Mouse (Mus musculus): ENCODE results near the gene 4833427G06Rik. TPM values are rescaled to one million over a fixed set of nuclear protein-coding genes. Genes with fewer than 3 reads are reported as not detected.

The 4833427G06Rik gene
- polyA plus RNA-seq, 1 experiment from 2014 or later: 5.9 TPM

GRCm38 (mm10) chr9:51076979-51077315 is 24.9 kb downstream of the 4833427G06Rik start, which contains the start of gene Layn:
Gene Layn (minus strand): TSS chr9:51077094.
- Histone ChIP-seq H3K4me3 (ENCODE audit: low read length) (peak within 1 kb of the TSS; percentile 69), H3K4me2 (ENCODE audit: low read depth, low read length) (peak within 1 kb of the TSS; percentile 98), H3K27ac (ENCODE audit: low read length) (peak within 1 kb of the TSS; percentile 42), H3K36me3 (ENCODE audit: control insufficient read depth, insufficient read depth, low read length) (no peaks in the 10 kb centered on the region), H3K27me3 (ENCODE audit: control insufficient read depth, insufficient read depth, low read depth, low read length) (no peaks in the 10 kb centered on the region), H3K9ac (ENCODE audit: low read length) (peak within 1 kb of the TSS; percentile 72), H3K4me1 (replicated peaks; ENCODE audit: control insufficient read depth, insufficient read depth, low read length) (peaks cover 13% of the 10 kb centered on the region; the same call in 1 of the 2 replicates), H3K9me3 (ENCODE audit: control insufficient read depth, low read length) (no peaks in the 10 kb centered on the region)
- 0% methylated on average over 14 of the region's 14 CpGs for WGBS
- ATAC-seq (ENCODE audit: low read depth): peak; percentile 99

DNA sequence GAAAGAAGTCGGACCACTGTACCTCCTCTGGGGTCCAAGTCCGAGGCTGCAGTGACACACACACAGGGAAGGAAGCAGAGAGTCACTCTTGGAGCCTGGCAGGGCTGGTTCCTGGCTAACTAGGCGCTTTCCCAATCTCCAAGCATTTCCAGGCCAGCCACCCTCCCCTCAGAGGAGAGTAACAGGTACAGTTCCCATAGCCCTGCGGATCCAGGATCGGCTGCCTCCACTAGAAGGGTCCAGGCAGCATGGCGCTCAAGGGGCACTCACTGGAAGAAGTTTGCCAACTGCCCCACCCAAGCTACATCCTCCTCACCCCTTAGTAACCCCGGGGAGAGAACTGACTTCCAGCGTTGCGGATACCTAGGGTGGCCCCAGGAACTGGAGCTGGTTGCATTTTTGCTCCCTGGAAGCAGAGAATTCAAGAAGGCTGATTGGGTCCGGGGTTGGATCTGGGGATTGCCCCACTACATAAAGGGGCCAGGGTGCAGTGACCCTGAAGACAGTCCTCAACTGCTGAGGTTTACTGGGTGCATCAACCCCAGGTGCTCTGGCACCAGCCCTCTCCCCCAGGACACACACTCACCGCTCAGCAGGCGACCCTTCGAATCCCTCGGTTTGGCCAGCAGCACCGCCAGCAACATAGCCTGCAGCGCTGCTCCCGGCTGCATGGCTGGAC is 25.4 kb downstream of the 4833427G06Rik start:
- Histone ChIP-seq H3K9ac (ENCODE audit: low read length) (peak overlapping the region; percentile 72), H3K27ac (ENCODE audit: low read length) (peak overlapping the region; percentile 42), H3K27me3 (ENCODE audit: control insufficient read depth, insufficient read depth, low read depth, low read length) (no peaks in the 10 kb centered on the region), H3K9me3 (ENCODE audit: control insufficient read depth, low read length) (no peaks in the 10 kb centered on the region), H3K4me1 (replicated peaks; ENCODE audit: control insufficient read depth, insufficient read depth, low read length) (peaks cover 13% of the 10 kb centered on the region; the same call in 1 of the 2 replicates), H3K4me3 (ENCODE audit: low read length) (peak overlapping the region; percentile 69), H3K36me3 (ENCODE audit: control insufficient read depth, insufficient read depth, low read length) (no peaks in the 10 kb centered on the region), H3K4me2 (ENCODE audit: low read depth, low read length) (peak overlapping the region; percentile 98)
- ATAC-seq (ENCODE audit: low read depth): peak; percentile 31
- under 1% methylated on average over 17 of the region's 17 CpGs for WGBS

DNA sequence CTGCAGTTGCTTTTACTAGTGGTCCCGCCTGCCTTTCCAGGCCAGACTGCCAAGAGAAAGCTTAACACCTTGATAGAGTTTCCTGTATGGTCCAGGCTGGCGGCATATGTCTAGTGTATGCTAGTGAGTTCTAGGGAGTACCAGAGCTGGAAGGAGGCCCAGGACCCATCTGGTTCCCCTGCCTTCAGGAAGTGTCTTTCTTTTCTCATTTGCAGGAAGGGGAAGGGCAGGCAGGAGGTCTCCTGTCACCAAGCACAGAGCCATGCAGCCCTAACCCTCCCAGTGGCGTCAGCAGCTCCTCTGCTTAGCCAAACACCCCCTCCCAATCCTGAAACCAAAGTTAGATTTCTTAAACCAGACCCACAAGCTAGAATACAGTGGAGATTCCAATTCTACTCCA is 26.1 kb downstream of the 4833427G06Rik start:
- 14% methylated on average over 3 of the region's 3 CpGs for WGBS
- Histone ChIP-seq H3K4me2 (ENCODE audit: low read depth, low read length) (peak overlapping the region; percentile 98), H3K27me3 (ENCODE audit: control insufficient read depth, insufficient read depth, low read depth, low read length) (no peaks in the 10 kb centered on the region), H3K4me1 (replicated peaks; ENCODE audit: control insufficient read depth, insufficient read depth, low read length) (peaks cover 13% of the 10 kb centered on the region; the same call in 1 of the 2 replicates), H3K27ac (ENCODE audit: low read length) (no peak overlapping the region; the same call in 1 of the 2 replicates), H3K36me3 (ENCODE audit: control insufficient read depth, insufficient read depth, low read length) (no peaks in the 10 kb centered on the region), H3K9me3 (ENCODE audit: control insufficient read depth, low read length) (no peaks in the 10 kb centered on the region), H3K9ac (ENCODE audit: low read length) (peak overlapping the region; percentile 23; the same call in 1 of the 2 replicates), H3K4me3 (ENCODE audit: low read length) (peak overlapping the region; percentile 69)
- peak; percentile 52 for ATAC-seq (ENCODE audit: low read depth)

- Histone ChIP-seq H3K4me3 (ENCODE audit: low read length) (no peak overlapping the region), H3K27ac (ENCODE audit: low read length) (no peak overlapping the region), H3K4me1 (replicated peaks; ENCODE audit: control insufficient read depth, insufficient read depth, low read length) (peaks cover 4% of the 10 kb centered on the region; the same call in 1 of the 2 replicates), H3K9ac (ENCODE audit: low read length) (no peak overlapping the region), H3K36me3 (ENCODE audit: control insufficient read depth, insufficient read depth, low read length) (no peaks in the 10 kb centered on the region), H3K4me2 (ENCODE audit: low read depth, low read length) (no peak overlapping the region), H3K9me3 (ENCODE audit: control insufficient read depth, low read length) (no peaks in the 10 kb centered on the region), H3K27me3 (ENCODE audit: control insufficient read depth, insufficient read depth, low read depth, low read length) (no peaks in the 10 kb centered on the region)
- 71% methylated on average over 4 of the region's 4 CpGs for WGBS
- ATAC-seq (ENCODE audit: low read depth): no peak
These were observed 31.1 kb downstream of the 4833427G06Rik start for GRCm38 (mm10) chr9:51070801-51071200.

GRCm38 (mm10) chr9:51068202-51068601 is 33.7 kb downstream of the 4833427G06Rik start:
- Histone ChIP-seq H3K4me2 (ENCODE audit: low read depth, low read length) (no peak overlapping the region), H3K9me3 (ENCODE audit: control insufficient read depth, low read length) (no peaks in the 10 kb centered on the region), H3K27me3 (ENCODE audit: control insufficient read depth, insufficient read depth, low read depth, low read length) (no peaks in the 10 kb centered on the region), H3K27ac (ENCODE audit: low read length) (no peak overlapping the region), H3K9ac (ENCODE audit: low read length) (no peak overlapping the region), H3K4me1 (replicated peaks; ENCODE audit: control insufficient read depth, insufficient read depth, low read length) (no peaks in the 10 kb centered on the region), H3K4me3 (ENCODE audit: low read length) (no peak overlapping the region), H3K36me3 (ENCODE audit: control insufficient read depth, insufficient read depth, low read length) (no peaks in the 10 kb centered on the region)
- WGBS: 52% methylated on average over 3 of the region's 3 CpGs
- no peak for ATAC-seq (ENCODE audit: low read depth)

DNA sequence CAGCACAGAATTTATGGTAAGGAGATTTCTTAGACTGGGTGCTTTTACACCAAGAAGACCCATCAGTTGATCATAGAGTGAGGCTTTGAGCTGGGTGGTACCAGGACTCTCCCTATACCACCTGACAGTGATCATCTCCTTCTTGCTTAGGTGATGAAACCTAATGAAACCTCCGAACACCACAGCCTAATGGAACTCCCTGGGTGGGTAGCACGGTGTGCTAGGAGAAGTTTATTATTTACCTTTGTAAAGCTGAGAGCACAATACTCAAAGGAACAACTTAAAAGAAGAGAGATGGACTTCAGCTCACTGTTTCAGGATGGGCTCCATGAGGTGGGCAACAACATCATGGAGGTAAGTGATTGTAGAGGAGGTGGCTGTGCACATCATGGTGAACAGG is 41.3 kb downstream of the 4833427G06Rik start, which contains the start of gene Btg4:
Gene Btg4 (plus strand): TSS at position 301 of the 400 bp plus-strand sequence.
- 76% methylated on average over 2 of the region's 2 CpGs for WGBS
- no peak within 1 kb of the TSS for H3K27ac ChIP-seq (ENCODE audit: low read length)
- no peak within 1 kb of the TSS for H3K4me2 ChIP-seq (ENCODE audit: low read depth, low read length)
- no peaks in the 10 kb centered on the region for H3K36me3 ChIP-seq (ENCODE audit: control insufficient read depth, insufficient read depth, low read length)
- ATAC-seq (ENCODE audit: low read depth): no peak
- no peaks in the 10 kb centered on the region for H3K4me1 ChIP-seq (replicated peaks; ENCODE audit: control insufficient read depth, insufficient read depth, low read length)
- no peaks in the 10 kb centered on the region for H3K27me3 ChIP-seq (ENCODE audit: control insufficient read depth, insufficient read depth, low read depth, low read length)
- H3K9ac ChIP-seq (ENCODE audit: low read length): no peak within 1 kb of the TSS
- H3K4me3 ChIP-seq (ENCODE audit: low read length): no peak within 1 kb of the TSS
- no peaks in the 10 kb centered on the region for H3K9me3 ChIP-seq (ENCODE audit: control insufficient read depth, low read length)

DNA sequence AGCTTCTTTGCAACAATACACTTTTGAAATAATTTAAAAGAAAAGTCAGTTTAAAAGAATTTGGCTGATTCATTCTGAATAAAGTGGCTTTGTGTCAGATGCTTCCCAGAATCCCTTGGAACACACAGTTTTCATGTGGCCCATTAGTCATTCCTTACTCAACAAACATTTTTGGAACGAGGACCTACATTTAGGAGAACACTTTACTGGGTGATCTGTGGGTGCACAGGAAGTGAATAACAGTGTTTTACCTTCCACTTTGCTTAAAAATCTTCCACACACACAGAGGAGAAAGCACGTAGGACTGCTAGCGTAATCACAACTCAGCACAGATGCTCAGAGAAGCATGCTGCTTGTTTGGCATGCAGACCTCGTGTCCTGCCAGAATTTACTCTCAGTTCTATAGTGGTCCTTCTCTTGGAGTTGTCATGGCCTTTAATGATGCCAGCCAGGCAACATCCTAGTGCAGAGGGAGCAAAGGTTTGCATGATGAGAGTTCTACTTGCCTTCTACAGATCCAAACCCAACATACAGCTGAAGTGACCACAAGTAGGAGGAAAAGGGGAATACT is 42.8 kb downstream of the 4833427G06Rik start:
- H3K9me3 ChIP-seq (ENCODE audit: control insufficient read depth, low read length): no peaks in the 10 kb centered on the region
- H3K27me3 ChIP-seq (ENCODE audit: control insufficient read depth, insufficient read depth, low read depth, low read length): no peaks in the 10 kb centered on the region
- no peak overlapping the region for H3K4me3 ChIP-seq (ENCODE audit: low read length)
- H3K36me3 ChIP-seq (ENCODE audit: control insufficient read depth, insufficient read depth, low read length): no peaks in the 10 kb centered on the region
- no peak overlapping the region for H3K4me2 ChIP-seq (ENCODE audit: low read depth, low read length)
- WGBS: 68% methylated on average over 4 of the region's 4 CpGs
- no peak for ATAC-seq (ENCODE audit: low read depth)
- H3K4me1 ChIP-seq (replicated peaks; ENCODE audit: control insufficient read depth, insufficient read depth, low read length): no peaks in the 10 kb centered on the region
- H3K27ac ChIP-seq (ENCODE audit: low read length): no peak overlapping the region
- no peak overlapping the region for H3K9ac ChIP-seq (ENCODE audit: low read length)

GRCm38 (mm10) chr9:51056360-51057324 is 45.2 kb downstream of the 4833427G06Rik start:
- Histone ChIP-seq H3K4me1 (replicated peaks; ENCODE audit: control insufficient read depth, insufficient read depth, low read length) (no peaks in the 10 kb centered on the region), H3K27me3 (ENCODE audit: control insufficient read depth, insufficient read depth, low read depth, low read length) (no peaks in the 10 kb centered on the region), H3K9ac (ENCODE audit: low read length) (no peak overlapping the region), H3K4me3 (ENCODE audit: low read length) (no peak overlapping the region), H3K9me3 (ENCODE audit: control insufficient read depth, low read length) (no peaks in the 10 kb centered on the region), H3K36me3 (ENCODE audit: control insufficient read depth, insufficient read depth, low read length) (no peaks in the 10 kb centered on the region), H3K4me2 (ENCODE audit: low read depth, low read length) (no peak overlapping the region), H3K27ac (ENCODE audit: low read length) (no peak overlapping the region)
- 53% methylated on average over 3 of the region's 3 CpGs for WGBS
- ATAC-seq (ENCODE audit: low read depth): no peak

GRCm38 (mm10) chr9:51052180-51052579 is 49.7 kb downstream of the 4833427G06Rik start:
- Histone ChIP-seq H3K4me1 (replicated peaks; ENCODE audit: control insufficient read depth, insufficient read depth, low read length) (no peaks in the 10 kb centered on the region), H3K27me3 (ENCODE audit: control insufficient read depth, insufficient read depth, low read depth, low read length) (no peaks in the 10 kb centered on the region), H3K4me2 (ENCODE audit: low read depth, low read length) (no peak overlapping the region), H3K9ac (ENCODE audit: low read length) (no peak overlapping the region), H3K4me3 (ENCODE audit: low read length) (no peak overlapping the region), H3K36me3 (ENCODE audit: control insufficient read depth, insufficient read depth, low read length) (no peaks in the 10 kb centered on the region), H3K9me3 (ENCODE audit: control insufficient read depth, low read length) (no peaks in the 10 kb centered on the region), H3K27ac (ENCODE audit: low read length) (no peak overlapping the region)
- ATAC-seq (ENCODE audit: low read depth): no peak
- 53% methylated on average over 3 of the region's 3 CpGs for WGBS
